In the genomic region with DNA sequence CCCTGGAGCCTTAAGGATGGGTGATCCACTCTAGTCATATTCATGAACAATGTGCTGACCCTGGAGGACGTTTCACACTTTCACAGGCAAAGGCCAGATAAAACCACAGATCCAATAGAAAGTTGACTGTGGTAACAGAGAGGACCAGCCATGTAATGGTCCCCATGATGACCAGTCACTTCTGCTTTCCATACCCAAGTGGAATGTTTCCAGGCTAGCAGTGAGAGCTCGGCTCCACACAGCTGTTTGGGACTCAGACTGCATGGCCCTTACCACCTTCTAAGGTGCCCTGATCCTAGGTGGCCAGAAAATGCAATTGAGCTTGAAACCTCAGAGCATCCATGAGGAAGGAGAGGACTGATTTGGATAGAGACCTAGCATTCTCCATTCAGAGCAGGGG, we compare ENCODE assay signal across 29 mouse cellular contexts. TPM values are rescaled to one million over a fixed set of nuclear protein-coding genes. Genes with fewer than 3 reads are reported as not detected.
DNase-seq lines count a peak whose midpoint lies in the region; ATAC-seq lines count a peak whose summit lies in the region.
"Had no signal": no experiment of that assay in that cellular context is flagged by ENCODE, and none has a peak within 500 bp of the region (broad histone marks: within the 10 kb centered on the region; RNA-seq: fewer than 3 reads in every experiment).

No protein-coding gene starts in this region.

- no peak overlapping the region for H3K9ac ChIP-seq in heart, embryonic 11.5 days (ENCODE audit: low read depth, low read length)
- no peak overlapping the region for H3K9ac ChIP-seq in heart, embryonic 15.5 days
- H3K9ac ChIP-seq: hindbrain, embryonic 15.5 days; limb, embryonic 12.5 days; liver, embryonic 15.5 days; midbrain, embryonic 13.5 days; stomach, embryonic 15.5 days had no signal

- DNase-seq in heart, adult 11 months: peak; percentile 90
- no peak for DNase-seq in heart, postnatal 4 days
- DNase-seq in limb, embryonic 10.5 days (ENCODE audit: low spot score): no peak
- DNase-seq: adrenal gland, postnatal 10 days; cerebellum, adult 18-20 months; cerebellum, postnatal 10 days; gastrocnemius, adult 2 months; kidney, adult 11 months; kidney, postnatal 14 days; layer of hippocampus, adult 9-11 months; retina, postnatal 1 day; right cerebral cortex, postnatal 14 days; thymus, postnatal 14 days had no signal

- no peaks in the 10 kb centered on the region; the same call in 1 of the 2 replicates for H3K4me1 ChIP-seq in heart, embryonic 11.5 days (ENCODE audit: control insufficient read depth, insufficient read depth, low read length)
- peaks cover 25% of the 10 kb centered on the region for H3K4me1 ChIP-seq in heart, embryonic 15.5 days (replicated peaks)
- peaks cover 32% of the 10 kb centered on the region for H3K4me1 ChIP-seq in limb, embryonic 10.5 days
- H3K4me1 ChIP-seq: liver, embryonic 15.5 days; stomach, embryonic 15.5 days had no signal

- H3K9me3 ChIP-seq in heart, embryonic 11.5 days (replicated peaks; ENCODE audit: control insufficient read depth, low read length): no peaks in the 10 kb centered on the region
- no peaks in the 10 kb centered on the region for H3K9me3 ChIP-seq in heart, embryonic 15.5 days (replicated peaks)
- H3K9me3 ChIP-seq in limb, embryonic 10.5 days (replicated peaks): no peaks in the 10 kb centered on the region
- H3K9me3 ChIP-seq: hindbrain, embryonic 10.5 days; hindbrain, embryonic 15.5 days; limb, embryonic 12.5 days; liver, embryonic 15.5 days; midbrain, embryonic 13.5 days; stomach, embryonic 15.5 days had no signal

- no peak overlapping the region for H3K27ac ChIP-seq in heart, embryonic 11.5 days (ENCODE audit: low read depth, low read length)
- peak overlapping the region; percentile 39 for H3K27ac ChIP-seq in heart, embryonic 15.5 days
- no peak overlapping the region; the same call in 1 of the 2 replicates for H3K27ac ChIP-seq in limb, embryonic 10.5 days
- H3K27ac ChIP-seq: gastrocnemius, adult 2 months; hindbrain, embryonic 10.5 days; hindbrain, embryonic 15.5 days; limb, embryonic 12.5 days; liver, embryonic 15.5 days; midbrain, embryonic 13.5 days; stomach, embryonic 15.5 days had no signal

- no peak overlapping the region for H3K4me3 ChIP-seq in heart, embryonic 11.5 days (ENCODE audit: low read depth, low read length)
- no peak overlapping the region for H3K4me3 ChIP-seq in heart, embryonic 15.5 days
- H3K4me3 ChIP-seq in limb, embryonic 10.5 days: no peak overlapping the region
- H3K4me3 ChIP-seq: erythroblast, embryonic 14.5 days; gastrocnemius, adult 2 months; hindbrain, embryonic 10.5 days; hindbrain, embryonic 15.5 days; limb, embryonic 12.5 days; liver, embryonic 15.5 days; megakaryocyte, embryonic 14.5 days; midbrain, embryonic 13.5 days; stomach, embryonic 15.5 days had no signal

- peaks cover 8% of the 10 kb centered on the region for H3K27me3 ChIP-seq in heart, embryonic 11.5 days (ENCODE audit: control insufficient read depth, insufficient read depth, low read length)
- peaks cover 7% of the 10 kb centered on the region for H3K27me3 ChIP-seq in heart, embryonic 15.5 days
- 0 out of 2 replicates have a peak, but pooled peaks cover 11% of the 10 kb centered on the region for H3K27me3 ChIP-seq in limb, embryonic 10.5 days (ENCODE audit: low read depth, poor library complexity, severe bottlenecking)
- H3K27me3 ChIP-seq: hindbrain, embryonic 15.5 days; midbrain, embryonic 13.5 days; stomach, embryonic 15.5 days had no signal

- 54% methylated on average over 2 of the region's 2 CpGs for WGBS in heart, embryonic 11.5 days (ENCODE audit: insufficient replicate concordance)
- WGBS in heart, embryonic 15.5 days: 53% methylated on average over 2 of the region's 2 CpGs
- WGBS in limb, embryonic 10.5 days: 80% methylated on average over 2 of the region's 2 CpGs

- H3K4me2 ChIP-seq in heart, embryonic 11.5 days: no peak overlapping the region
- H3K4me2 ChIP-seq in heart, embryonic 15.5 days: no peak overlapping the region
- H3K4me2 ChIP-seq: hindbrain, embryonic 15.5 days; limb, embryonic 12.5 days; liver, embryonic 15.5 days; midbrain, embryonic 13.5 days; stomach, embryonic 15.5 days had no signal

- no peak for ATAC-seq in heart, embryonic 11.5 days (replicated peaks; ENCODE audit: insufficient number of reproducible peaks, low FRiP score, low TSS enrichment)
- ATAC-seq in heart, embryonic 15.5 days (replicated peaks; ENCODE audit: insufficient number of reproducible peaks, insufficient read depth, low FRiP score, low read depth): no peak
- peak; percentile 37 for ATAC-seq in common myeloid progenitor, adult 5-6 weeks (replicated peaks; ENCODE audit: low read depth, poor library complexity, severe bottlenecking)
- peak; percentile 62 for ATAC-seq in megakaryocyte, adult 5-6 weeks (ENCODE audit: poor library complexity, severe bottlenecking)
- no peak for ATAC-seq in cerebellum, adult (ENCODE audit: insufficient number of reproducible peaks, low FRiP score, low TSS enrichment)
- ATAC-seq: forebrain, embryonic 16.5 days; inflammation-experienced regulatory T-cells, adult 6 months; midbrain, embryonic 13.5 days had no signal

- H3K36me3 ChIP-seq in heart, embryonic 11.5 days (ENCODE audit: control insufficient read depth, insufficient read depth, low read length): no peaks in the 10 kb centered on the region
- H3K36me3 ChIP-seq in heart, embryonic 15.5 days: no peaks in the 10 kb centered on the region
- H3K36me3 ChIP-seq in limb, embryonic 10.5 days: no peaks in the 10 kb centered on the region
- H3K36me3 ChIP-seq: G1E; hindbrain, embryonic 10.5 days; hindbrain, embryonic 15.5 days; limb, embryonic 12.5 days; liver, embryonic 15.5 days; midbrain, embryonic 13.5 days; stomach, embryonic 15.5 days had no signal

RNA-seq across cellular contexts. Expression of gene Arhgap22, which starts 31.1 kb away (rescaled TPM):
- polyA plus RNA-seq in heart, embryonic 11.5 days (2014; fragmentation: Nextera tagmentation; extraction: Ambion mirVana): 3.5 and 4.5 TPM in 2 replicates
- polyA plus RNA-seq in heart, embryonic 15.5 days (2015; fragmentation: Nextera tagmentation; extraction: Ambion mirVana): 2.4 and 3.2 TPM in 2 replicates
- total RNA-seq in heart, postnatal 4 days (2021): 1 to 10 TPM; 2.1 to 3.0 TPM
- 0.09 TPM in 1 of 2 replicates, not detected in the other for total RNA-seq in common myeloid progenitor, adult 5-6 weeks (2017)
- total RNA-seq in megakaryocyte, adult 5-6 weeks (2015): 0.89 TPM in 1 of 2 replicates, not detected in the other
- 0.24 and 0.70 TPM in 2 replicates for total RNA-seq in megakaryocyte, adult 5-6 weeks (2017)
- 2.4 and 3.9 TPM in 2 replicates for polyA plus RNA-seq in limb, embryonic 10.5 days (2016; fragmentation: Nextera tagmentation; extraction: Ambion mirVana)
- polyA plus RNA-seq: G1E had no signal

RNA-seq across cellular contexts. Expression of gene Wdfy4, which starts 59.6 kb away (rescaled TPM):
- 0.19 and 0.30 TPM in 2 replicates for polyA plus RNA-seq in heart, embryonic 11.5 days (2014; fragmentation: Nextera tagmentation; extraction: Ambion mirVana)
- 0.33 and 1.1 TPM in 2 replicates for polyA plus RNA-seq in heart, embryonic 15.5 days (2015; fragmentation: Nextera tagmentation; extraction: Ambion mirVana)
- 1 to 10 TPM; 2.2 TPM for total RNA-seq in heart, postnatal 4 days (2021)
- 82.0 and 95.8 TPM in 2 replicates for total RNA-seq in common myeloid progenitor, adult 5-6 weeks (2017)
- 37.1 and 44.6 TPM in 2 replicates for total RNA-seq in megakaryocyte, adult 5-6 weeks (2015)
- total RNA-seq in megakaryocyte, adult 5-6 weeks (2017): 65.9 and 77.6 TPM in 2 replicates
- 0.15 and 0.16 TPM in 2 replicates for polyA plus RNA-seq in limb, embryonic 10.5 days (2016; fragmentation: Nextera tagmentation; extraction: Ambion mirVana)
- total RNA-seq: G1E had no signal

Comparison
In these comparisons a context has a peak if more than half of its experiments do, and no peak if none do; other contexts are left out.
1. ATAC-seq: peak in common myeloid progenitor, adult 5-6 weeks (single experiment) and megakaryocyte, adult 5-6 weeks (single experiment); none in heart, embryonic 11.5 days (single experiment), heart, embryonic 15.5 days (single experiment) and cerebellum, adult (single experiment).
2. RNA of gene Wdfy4, which starts 59.6 kb away (total RNA-seq): 82.0 to 95.8 TPM in common myeloid progenitor, adult 5-6 weeks and 37.1 to 77.6 TPM in megakaryocyte, adult 5-6 weeks; 2.2 TPM in heart, postnatal 4 days; every median in the first group is over 10 times any median in the second.